Mouse (Mus musculus): ENCODE results near the gene Asb18.

The Asb18 gene

GRCm38 (mm10) chr1:89918111-89918510, 96.4 kb downstream of the Asb18 start:
- DNase-seq (ENCODE audit: low read depth, low spot score), result no peak
- no peaks in the 10 kb centered on the region for H3K36me3 ChIP-seq (ENCODE audit: control insufficient read depth, insufficient read depth, low read length, poor library complexity, severe bottlenecking)

GRCm38 (mm10) chr1:89913611-89914010, 100.9 kb downstream of the Asb18 start:
- DNase-seq (ENCODE audit: low read depth, low spot score), result no peak
- H3K27me3 ChIP-seq (ENCODE audit: control insufficient read depth, insufficient read depth, low read length, poor library complexity, severe bottlenecking), result no peaks in the 10 kb centered on the region
- no peaks in the 10 kb centered on the region for H3K36me3 ChIP-seq (ENCODE audit: control insufficient read depth, insufficient read depth, low read length, poor library complexity, severe bottlenecking)

More at GRCm38 (mm10) chr1:89918111-89918510, 96.4 kb downstream of the Asb18 start:
- no peaks in the 10 kb centered on the region for H3K27me3 ChIP-seq (ENCODE audit: control insufficient read depth, insufficient read depth, low read length, poor library complexity, severe bottlenecking)

- Histone ChIP-seq H3K36me3 (ENCODE audit: control insufficient read depth, insufficient read depth, low read length, poor library complexity, severe bottlenecking) (no peaks in the 10 kb centered on the region), H3K27me3 (ENCODE audit: control insufficient read depth, insufficient read depth, low read length, poor library complexity, severe bottlenecking) (no peaks in the 10 kb centered on the region)
- DNase-seq (ENCODE audit: low read depth, low spot score), result no peak
Measured at GRCm38 (mm10) chr1:89912392-89912791, 102.1 kb downstream of the Asb18 start.

GRCm38 (mm10) chr1:89909796-89910195, 104.7 kb downstream of the Asb18 start:
- no peak for DNase-seq (ENCODE audit: low read depth, low spot score)
- H3K36me3 ChIP-seq (ENCODE audit: control insufficient read depth, insufficient read depth, low read length, poor library complexity, severe bottlenecking), result no peaks in the 10 kb centered on the region
- H3K27me3 ChIP-seq (ENCODE audit: control insufficient read depth, insufficient read depth, low read length, poor library complexity, severe bottlenecking), result no peaks in the 10 kb centered on the region

- no peaks in the 10 kb centered on the region for H3K36me3 ChIP-seq (ENCODE audit: control insufficient read depth, insufficient read depth, low read length, poor library complexity, severe bottlenecking)
- no peak for DNase-seq (ENCODE audit: low read depth, low spot score)
- H3K27me3 ChIP-seq (ENCODE audit: control insufficient read depth, insufficient read depth, low read length, poor library complexity, severe bottlenecking), result no peaks in the 10 kb centered on the region
Measured at GRCm38 (mm10) chr1:89902641-89903040, 111.8 kb downstream of the Asb18 start.

- no peak for DNase-seq (ENCODE audit: low read depth, low spot score)
- H3K36me3 ChIP-seq (ENCODE audit: control insufficient read depth, insufficient read depth, low read length, poor library complexity, severe bottlenecking), result no peaks in the 10 kb centered on the region
- no peaks in the 10 kb centered on the region for H3K27me3 ChIP-seq (ENCODE audit: control insufficient read depth, insufficient read depth, low read length, poor library complexity, severe bottlenecking)
Measured at GRCm38 (mm10) chr1:89902236-89902635, 112.2 kb downstream of the Asb18 start.

GRCm38 (mm10) chr1:89901381-89901780, 113.1 kb downstream of the Asb18 start:
- no peaks in the 10 kb centered on the region for H3K36me3 ChIP-seq (ENCODE audit: control insufficient read depth, insufficient read depth, low read length, poor library complexity, severe bottlenecking)
- no peak for DNase-seq (ENCODE audit: low read depth, low spot score)
- no peaks in the 10 kb centered on the region for H3K27me3 ChIP-seq (ENCODE audit: control insufficient read depth, insufficient read depth, low read length, poor library complexity, severe bottlenecking)
